26 mouse cellular contexts compared by ENCODE assay signal in the genomic region with DNA sequence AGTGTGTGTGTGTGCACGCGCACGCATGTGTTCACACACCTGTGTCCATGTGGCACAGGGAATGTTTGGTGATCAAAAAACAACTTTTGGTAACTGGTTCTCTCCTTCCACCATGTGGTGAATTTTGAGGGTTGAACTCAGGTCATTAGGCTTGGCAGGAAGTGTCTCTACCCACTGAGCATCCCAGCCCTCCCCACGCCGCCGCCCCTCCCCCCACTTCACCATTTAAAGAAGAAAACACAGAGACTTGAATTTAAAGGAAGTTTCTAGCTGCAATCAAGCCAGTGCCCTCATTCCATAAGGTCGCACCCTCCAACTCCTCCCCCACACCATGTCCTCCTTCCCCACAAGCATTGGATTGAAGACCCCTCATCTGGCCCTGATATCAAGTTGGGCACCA.
DNase-seq lines count a peak whose midpoint lies in the region; ATAC-seq and TF ChIP-seq lines count a peak whose summit lies in the region.
"Had no signal": no experiment of that assay in that cellular context is flagged by ENCODE, and none has a peak within 500 bp of the region (broad histone marks: within the 10 kb centered on the region; RNA-seq: fewer than 3 reads in every experiment).

No protein-coding gene starts in this region.

- peaks cover 11% of the 10 kb centered on the region; the same call in 1 of the 2 replicates for H3K4me1 ChIP-seq in liver, postnatal 0 days (ENCODE audit: insufficient read depth)
- H3K4me1 ChIP-seq in liver, embryonic 12.5 days: peaks cover 26% of the 10 kb centered on the region
- H3K4me1 ChIP-seq in brown adipose tissue, adult 24 weeks (ENCODE audit: control insufficient read depth, insufficient read depth, insufficient read length, low read length): peaks cover 8% of the 10 kb centered on the region; the same call in 1 of the 2 replicates
- peaks cover 5% of the 10 kb centered on the region; the same call in 1 of the 2 replicates for H3K4me1 ChIP-seq in forebrain, postnatal 0 days (ENCODE audit: insufficient read depth)

- H3K27ac ChIP-seq in liver, postnatal 0 days (ENCODE audit: low read depth): 0 out of 2 replicates have a peak overlapping the region, but pooled peaks have one; percentile 55
- H3K27ac ChIP-seq in liver, embryonic 12.5 days: no peak overlapping the region
- H3K27ac ChIP-seq in brown adipose tissue, adult 24 weeks (replicated peaks; ENCODE audit: low read depth, low read length): peak overlapping the region; percentile 16
- no peak overlapping the region for H3K27ac ChIP-seq in forebrain, postnatal 0 days (ENCODE audit: low read depth, low read length)
- H3K27ac ChIP-seq: embryonic facial prominence, embryonic 13.5 days; forebrain, embryonic 10.5 days; forebrain, embryonic 15.5 days; heart, embryonic 13.5 days; hindbrain, embryonic 14.5 days; midbrain, embryonic 15.5 days had no signal

- TF ChIP-seq CTCF in liver, postnatal 0 days (IDR thresholded peaks at IDR 0.05; ENCODE audit: low read depth): no peak
- no peak for TF ChIP-seq CTCF in forebrain, postnatal 0 days (IDR thresholded peaks at IDR 0.05; ENCODE audit: low read depth)

- H3K9me3 ChIP-seq in liver, postnatal 0 days (ENCODE audit: low read length): no peaks in the 10 kb centered on the region
- H3K9me3 ChIP-seq in liver, embryonic 12.5 days (replicated peaks): no peaks in the 10 kb centered on the region
- H3K9me3 ChIP-seq in forebrain, postnatal 0 days (ENCODE audit: low read length): no peaks in the 10 kb centered on the region
- H3K9me3 ChIP-seq: embryonic facial prominence, embryonic 13.5 days; forebrain, embryonic 10.5 days; forebrain, embryonic 15.5 days; G1E; heart, embryonic 13.5 days; midbrain, embryonic 15.5 days had no signal

- no peak overlapping the region for H3K9ac ChIP-seq in liver, postnatal 0 days (replicated peaks)
- H3K9ac ChIP-seq in liver, embryonic 12.5 days: no peak overlapping the region
- H3K9ac ChIP-seq in forebrain, postnatal 0 days: no peak overlapping the region
- H3K9ac ChIP-seq: embryonic facial prominence, embryonic 13.5 days; forebrain, embryonic 15.5 days; heart, embryonic 13.5 days; hindbrain, embryonic 14.5 days; midbrain, embryonic 15.5 days had no signal

- no peak for ATAC-seq in liver, postnatal 0 days
- ATAC-seq in liver, embryonic 12.5 days: no peak
- ATAC-seq in granulocyte monocyte progenitor cell, adult 5-6 weeks (replicated peaks; ENCODE audit: poor library complexity, severe bottlenecking): no peak
- ATAC-seq in forebrain, postnatal 0 days: no peak
- no peak for ATAC-seq in frontal cortex, adult (ENCODE audit: low TSS enrichment)
- ATAC-seq: forebrain, embryonic 15.5 days; lung, postnatal 0 days; midbrain, embryonic 15.5 days had no signal

- H3K36me3 ChIP-seq in liver, postnatal 0 days (replicated peaks; ENCODE audit: insufficient read depth, low read length): 0 out of 2 replicates have a peak, but pooled peaks cover 2% of the 10 kb centered on the region
- no peaks in the 10 kb centered on the region for H3K36me3 ChIP-seq in liver, embryonic 12.5 days
- H3K36me3 ChIP-seq in forebrain, postnatal 0 days (ENCODE audit: insufficient read depth): no peaks in the 10 kb centered on the region
- H3K36me3 ChIP-seq: embryonic facial prominence, embryonic 13.5 days; forebrain, embryonic 10.5 days; forebrain, embryonic 15.5 days; G1E; heart, embryonic 13.5 days; midbrain, embryonic 15.5 days had no signal

- no peak overlapping the region for H3K4me2 ChIP-seq in liver, postnatal 0 days (ENCODE audit: low read depth, low read length)
- H3K4me2 ChIP-seq in liver, embryonic 12.5 days: no peak overlapping the region
- no peak overlapping the region for H3K4me2 ChIP-seq in forebrain, postnatal 0 days (ENCODE audit: low read depth)
- H3K4me2 ChIP-seq: embryonic facial prominence, embryonic 13.5 days; forebrain, embryonic 15.5 days; heart, embryonic 13.5 days; hindbrain, embryonic 14.5 days; midbrain, embryonic 15.5 days had no signal

- TF ChIP-seq EP300 in liver, postnatal 0 days (IDR thresholded peaks at IDR 0.05; ENCODE audit: low read depth): no peak

- DNase-seq in liver, postnatal 0 days: no peak
- DNase-seq in CD4-positive helper T cell, adult 2 months (ENCODE audit: low read depth, low spot score): peak; percentile 38
- DNase-seq in naive thymus-derived CD4-positive, alpha-beta T cell, adult 2 months (ENCODE audit: low read depth): peak; percentile 54
- no peak for DNase-seq in forebrain, postnatal 0 days
- DNase-seq: adrenal gland, postnatal 10 days; cerebellum, adult 18-20 months; cerebellum, postnatal 10 days; heart, postnatal 10 days; kidney, adult 11 months; kidney, postnatal 4 days; liver; lung, adult 18-20 months; spleen, adult 18-20 months had no signal

- 79% methylated on average over 7 of the region's 7 CpGs for WGBS in liver, postnatal 0 days (ENCODE audit: insufficient replicate concordance)
- WGBS in liver, embryonic 12.5 days (ENCODE audit: insufficient replicate concordance): 85% methylated on average over 7 of the region's 7 CpGs
- WGBS in forebrain, postnatal 0 days: 93% methylated on average over 7 of the region's 7 CpGs

- no peak overlapping the region for H3K4me3 ChIP-seq in liver, postnatal 0 days (ENCODE audit: low read depth, low read length)
- H3K4me3 ChIP-seq in liver, embryonic 12.5 days: no peak overlapping the region
- H3K4me3 ChIP-seq in brown adipose tissue, adult 24 weeks (ENCODE audit: insufficient read depth, low read depth, low read length): no peak overlapping the region
- H3K4me3 ChIP-seq in forebrain, postnatal 0 days (ENCODE audit: low read depth, low read length): no peak overlapping the region
- H3K4me3 ChIP-seq: embryonic facial prominence, embryonic 13.5 days; forebrain, embryonic 10.5 days; forebrain, embryonic 15.5 days; heart, embryonic 13.5 days; midbrain, embryonic 15.5 days; myocyte had no signal

- no peaks in the 10 kb centered on the region for H3K27me3 ChIP-seq in liver, postnatal 0 days (ENCODE audit: insufficient read depth, low read length)
- no peaks in the 10 kb centered on the region for H3K27me3 ChIP-seq in liver, embryonic 12.5 days (replicated peaks)
- no peaks in the 10 kb centered on the region for H3K27me3 ChIP-seq in forebrain, postnatal 0 days (ENCODE audit: insufficient read depth, low read length)
- H3K27me3 ChIP-seq: forebrain, embryonic 15.5 days; heart, embryonic 13.5 days had no signal

Comparison
In these comparisons a context has a peak if more than half of its experiments do, and no peak if none do; other contexts are left out.
1. H3K27ac ChIP-seq: peak in liver, postnatal 0 days (single experiment) and brown adipose tissue, adult 24 weeks (single experiment); none in liver, embryonic 12.5 days (single experiment) and forebrain, postnatal 0 days (single experiment).
2. DNase-seq: peak in CD4-positive helper T cell, adult 2 months (single experiment) and naive thymus-derived CD4-positive, alpha-beta T cell, adult 2 months (single experiment); none in liver, postnatal 0 days (single experiment) and forebrain, postnatal 0 days (single experiment).